ENCODE assay signal across 9 mouse cellular contexts in the genomic region with DNA sequence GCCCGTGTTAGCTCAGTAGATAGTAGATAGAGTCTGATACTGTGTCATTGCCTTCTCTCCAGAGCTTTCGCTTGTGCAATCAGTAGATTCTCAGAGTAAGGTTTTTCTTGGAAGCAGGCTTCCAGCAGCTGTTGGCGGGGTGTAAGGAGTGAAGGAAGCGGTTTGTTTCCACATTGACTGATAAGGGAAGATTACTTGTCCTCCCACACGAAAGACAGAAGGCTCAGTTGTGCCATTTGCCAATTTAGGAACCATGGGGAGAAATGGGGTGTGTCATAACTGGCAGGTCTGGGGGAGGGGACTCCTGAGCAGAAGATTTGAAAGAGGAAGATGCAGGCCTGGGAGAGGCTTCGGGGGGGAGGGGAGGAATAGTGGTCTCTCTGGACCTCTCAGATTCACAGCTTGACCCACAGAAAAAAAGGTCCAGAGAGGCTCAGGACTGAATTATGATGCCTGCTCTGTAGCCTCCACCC. TPM values are rescaled to one million over a fixed set of nuclear protein-coding genes. Genes with fewer than 3 reads are reported as not detected.
A peak's percentile ranks its signal among the peaks of the same experiment; 100 is the strongest.
DNase-seq lines count a peak whose midpoint lies in the region; ATAC-seq and TF ChIP-seq lines count a peak whose summit lies in the region.
"Had no signal": no experiment of that assay in that cellular context is flagged by ENCODE, and none has a peak within 500 bp of the region (broad histone marks: within the 10 kb centered on the region; RNA-seq: fewer than 3 reads in every experiment).

No protein-coding gene starts in this region.

- TF ChIP-seq CTCF in layer of hippocampus, adult 2 months (conservative IDR thresholded peaks at IDR 0.05) = no peak
- TF ChIP-seq CTCF in intestine, postnatal 0 days (IDR thresholded peaks at IDR 0.05; ENCODE audit: low read depth) = no peak

- 0 out of 2 replicates have a peak overlapping the region, but pooled peaks have one; percentile 3 for H3K27ac ChIP-seq in layer of hippocampus, adult 2 months
- H3K27ac ChIP-seq in intestine, postnatal 0 days (ENCODE audit: low read depth, low read length) = peak overlapping the region; percentile 47; the same call in 1 of the 2 replicates
- peak overlapping the region; percentile 70 for H3K27ac ChIP-seq in lung, embryonic 16.5 days (ENCODE audit: low read length)
- H3K27ac ChIP-seq: limb, embryonic 13.5 days had no signal

- H3K9ac ChIP-seq in intestine, postnatal 0 days (ENCODE audit: low read depth, low read length) = no peak overlapping the region
- no peak overlapping the region for H3K9ac ChIP-seq in lung, embryonic 16.5 days (ENCODE audit: low read length)
- H3K9ac ChIP-seq: limb, embryonic 13.5 days had no signal

- peak; percentile 35 to 75 for DNase-seq in layer of hippocampus, adult 2 months (ENCODE audit: low spot score in 2 of 2)
- no peak for DNase-seq in layer of hippocampus, postnatal 10 days (ENCODE audit: low spot score in 2 of 2)
- DNase-seq in telencephalon, adult 2 months (ENCODE audit: low read depth, low spot score) = peak; percentile 74
- no peak for DNase-seq in spleen, postnatal 10 days (ENCODE audit: low spot score in 2 of 2)
- DNase-seq in natural killer cell, adult 2 months (ENCODE audit: low spot score in 2 of 2) = no peak

- no peaks in the 10 kb centered on the region for H3K27me3 ChIP-seq in intestine, postnatal 0 days (replicated peaks; ENCODE audit: control insufficient read depth, insufficient read depth, low read length)
- no peaks in the 10 kb centered on the region for H3K27me3 ChIP-seq in lung, embryonic 16.5 days (ENCODE audit: control insufficient read depth, insufficient read depth, low read depth, low read length)
- H3K27me3 ChIP-seq: limb, embryonic 13.5 days had no signal

- 26% methylated on average over 6 of the region's 6 CpGs for WGBS in intestine, postnatal 0 days
- 26% methylated on average over 6 of the region's 6 CpGs for WGBS in lung, embryonic 16.5 days

- 0 out of 2 replicates have a peak, but pooled peaks have one; percentile 27 for ATAC-seq in erythroblast, adult 5-6 weeks (replicated peaks; ENCODE audit: low FRiP score, poor library complexity, severe bottlenecking)
- ATAC-seq in intestine, postnatal 0 days = 0 out of 2 replicates have a peak, but pooled peaks have one; percentile 13
- peak; percentile 80 for ATAC-seq in lung, embryonic 16.5 days (ENCODE audit: low read depth)

- peak overlapping the region; percentile 27; the same call in 1 of the 2 replicates for H3K4me2 ChIP-seq in intestine, postnatal 0 days (replicated peaks; ENCODE audit: low read depth)
- H3K4me2 ChIP-seq in lung, embryonic 16.5 days (ENCODE audit: low read depth, low read length) = peak overlapping the region; percentile 35
- H3K4me2 ChIP-seq: limb, embryonic 13.5 days had no signal

- no peak overlapping the region for H3K4me3 ChIP-seq in layer of hippocampus, adult 2 months
- no peak overlapping the region for H3K4me3 ChIP-seq in intestine, postnatal 0 days (ENCODE audit: low read depth, low read length)
- H3K4me3 ChIP-seq in lung, embryonic 16.5 days (ENCODE audit: low read length) = no peak overlapping the region
- H3K4me3 ChIP-seq: limb, embryonic 13.5 days had no signal

- H3K4me1 ChIP-seq in intestine, postnatal 0 days (replicated peaks; ENCODE audit: control insufficient read depth, insufficient read depth, low read length) = no peaks in the 10 kb centered on the region
- H3K4me1 ChIP-seq in lung, embryonic 16.5 days (replicated peaks; ENCODE audit: control insufficient read depth, insufficient read depth, low read length) = peaks cover 10% of the 10 kb centered on the region
- H3K4me1 ChIP-seq: limb, embryonic 13.5 days had no signal

- 0 out of 2 replicates have a peak, but pooled peaks cover 4% of the 10 kb centered on the region for H3K36me3 ChIP-seq in intestine, postnatal 0 days (ENCODE audit: control insufficient read depth, insufficient read depth)
- no peaks in the 10 kb centered on the region for H3K36me3 ChIP-seq in lung, embryonic 16.5 days (ENCODE audit: control insufficient read depth, insufficient read depth, low read length)

- no peaks in the 10 kb centered on the region for H3K9me3 ChIP-seq in intestine, postnatal 0 days (ENCODE audit: control insufficient read depth)
- 0 out of 2 replicates have a peak, but pooled peaks cover 3% of the 10 kb centered on the region for H3K9me3 ChIP-seq in lung, embryonic 16.5 days (ENCODE audit: control insufficient read depth, low read length)

RNA-seq across cellular contexts. Expression of a gene that starts 11.6 kb away (rescaled TPM):
- 10 to 100 TPM; 86.5 to 97.6 TPM for total RNA-seq in layer of hippocampus, adult 2 months (2021)
- 100 to 1,000 TPM; 116 to 132 TPM for total RNA-seq in layer of hippocampus, postnatal 10 days (2021)
- 2.3 TPM in 1 of 2 replicates, not detected in the other for total RNA-seq in erythroblast, adult 5-6 weeks (2015; ENCODE audit: low replicate concordance)
- total RNA-seq in erythroblast, adult 5-6 weeks (2017; ENCODE audit: low replicate concordance) = 1.9 and 16.4 TPM in 2 replicates
- polyA plus RNA-seq in intestine, postnatal 0 days (2015; fragmentation: Nextera tagmentation; extraction: Ambion mirVana) = 187 and 200 TPM in 2 replicates
- polyA plus RNA-seq in lung, embryonic 16.5 days (2015; fragmentation: Nextera tagmentation; extraction: Ambion mirVana) = 39.1 and 53.6 TPM in 2 replicates

RNA-seq across cellular contexts. Expression of a gene that starts 12.1 kb away (rescaled TPM):
- total RNA-seq in layer of hippocampus, adult 2 months (2021) = 1 to 10 TPM; 5.1 to 5.4 TPM
- total RNA-seq in layer of hippocampus, postnatal 10 days (2021) = 1 to 10 TPM; 2.9 to 4.7 TPM
- total RNA-seq in erythroblast, adult 5-6 weeks (2015; ENCODE audit: low replicate concordance) = 0.38 and 1.0 TPM in 2 replicates
- total RNA-seq in erythroblast, adult 5-6 weeks (2017; ENCODE audit: low replicate concordance) = 1.4 TPM in 1 of 2 replicates, not detected in the other
- polyA plus RNA-seq in intestine, postnatal 0 days (2015; fragmentation: Nextera tagmentation; extraction: Ambion mirVana) = 9.4 and 9.6 TPM in 2 replicates
- 3.8 and 4.4 TPM in 2 replicates for polyA plus RNA-seq in lung, embryonic 16.5 days (2015; fragmentation: Nextera tagmentation; extraction: Ambion mirVana)

Comparison
In these comparisons a context has a peak if more than half of its experiments do, and no peak if none do; other contexts are left out.
1. DNase-seq: peak in layer of hippocampus, adult 2 months (2 of 2) and telencephalon, adult 2 months (single experiment); none in layer of hippocampus, postnatal 10 days (0 of 2), spleen, postnatal 10 days (0 of 2) and natural killer cell, adult 2 months (0 of 2).
2. H3K27ac ChIP-seq: peak in every context shown above with its lines; median percentile 70 in lung, embryonic 16.5 days; 47 in intestine, postnatal 0 days; 3 in layer of hippocampus, adult 2 months.
3. ATAC-seq: peak in every context shown above with its lines; median percentile 80 in lung, embryonic 16.5 days; 27 in erythroblast, adult 5-6 weeks; 13 in intestine, postnatal 0 days.
4. RNA of a gene that starts 11.6 kb away (total RNA-seq): 116 to 132 TPM in layer of hippocampus, postnatal 10 days and 86.5 to 97.6 TPM in layer of hippocampus, adult 2 months; 1.9 to 16.4 TPM in erythroblast, adult 5-6 weeks; every median in the first group is over 4 times any median in the second.